ENCODE assay signal across 14 mouse cellular contexts in the genomic region with DNA sequence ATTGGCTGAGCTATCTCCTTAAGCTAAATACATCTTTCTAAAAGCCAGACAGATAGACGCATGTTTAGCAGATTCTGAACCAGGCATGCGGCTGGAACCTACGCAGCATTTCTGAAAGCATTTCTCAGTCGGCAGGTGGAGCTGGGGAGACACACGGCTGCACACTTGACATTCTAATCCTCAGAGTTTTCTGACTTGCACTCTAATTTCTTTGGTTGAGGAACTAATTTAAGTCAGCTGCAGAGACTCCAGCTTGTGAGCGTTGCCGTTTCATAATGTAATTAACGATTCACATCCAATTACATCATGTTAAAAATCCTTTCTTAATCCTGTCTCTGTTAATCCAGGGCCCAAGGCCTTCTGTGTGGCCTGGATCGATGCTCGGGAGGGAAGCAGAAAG.
DNase-seq lines count a peak whose midpoint lies in the region; ATAC-seq and TF ChIP-seq lines count a peak whose summit lies in the region.
"Had no signal": no experiment of that assay in that cellular context is flagged by ENCODE, and none has a peak within 500 bp of the region (broad histone marks: within the 10 kb centered on the region; RNA-seq: fewer than 3 reads in every experiment).

No protein-coding gene starts in this region.

- H3K27ac ChIP-seq in forebrain, embryonic 15.5 days (replicated peaks) = 0 out of 2 replicates have a peak overlapping the region, but pooled peaks have one; percentile 31
- no peak overlapping the region for H3K27ac ChIP-seq in forebrain, embryonic 12.5 days
- H3K27ac ChIP-seq in embryonic fibroblast, embryonic 13.5 days (ENCODE audit: insufficient read depth, low read length) = no peak overlapping the region
- H3K27ac ChIP-seq: embryonic facial prominence, embryonic 13.5 days; limb, embryonic 13.5 days; lung, embryonic 15.5 days; midbrain, embryonic 10.5 days; neural tube, embryonic 13.5 days had no signal

- in situ Hi-C loops in Patski (cut with MboI; ENCODE audit: low pct_unique_long_range_greater_than_20kb) = no loop called here

- H3K27me3 ChIP-seq in forebrain, embryonic 15.5 days = no peaks in the 10 kb centered on the region
- no peaks in the 10 kb centered on the region for H3K27me3 ChIP-seq in forebrain, embryonic 12.5 days
- H3K27me3 ChIP-seq in Patski = no peaks in the 10 kb centered on the region
- H3K27me3 ChIP-seq: embryonic facial prominence, embryonic 13.5 days; limb, embryonic 13.5 days; lung, embryonic 15.5 days; neural tube, embryonic 13.5 days had no signal

- no peaks in the 10 kb centered on the region for H3K9me3 ChIP-seq in forebrain, embryonic 15.5 days
- H3K9me3 ChIP-seq in forebrain, embryonic 12.5 days = no peaks in the 10 kb centered on the region
- H3K9me3 ChIP-seq: embryonic facial prominence, embryonic 13.5 days; limb, embryonic 13.5 days; lung, embryonic 15.5 days; midbrain, embryonic 10.5 days; neural tube, embryonic 13.5 days had no signal

- WGBS in forebrain, embryonic 15.5 days = 20% methylated on average over 10 of the region's 10 CpGs
- WGBS in forebrain, embryonic 12.5 days = 35% methylated on average over 10 of the region's 10 CpGs

- peak; percentile 10 for DNase-seq in layer of hippocampus, adult 9-11 months
- DNase-seq in layer of hippocampus, postnatal 36 days = no peak
- no peak for DNase-seq in Patski (ENCODE audit: low read depth, low spot score)
- no peak for DNase-seq in ovary, postnatal 10 days (ENCODE audit: low spot score)
- no peak for DNase-seq in adrenal gland, adult 8-10 months
- DNase-seq: gastrocnemius, postnatal 10 days had no signal

- no peak for TF ChIP-seq POLR2A in embryonic fibroblast, embryonic 13.5 days (IDR thresholded peaks at IDR 0.05; ENCODE audit: low read depth, low read length)

- H3K9ac ChIP-seq in forebrain, embryonic 15.5 days (replicated peaks) = no peak overlapping the region
- H3K9ac ChIP-seq in forebrain, embryonic 12.5 days = no peak overlapping the region
- H3K9ac ChIP-seq: embryonic facial prominence, embryonic 13.5 days; limb, embryonic 13.5 days; lung, embryonic 15.5 days; neural tube, embryonic 13.5 days had no signal

- H3K36me3 ChIP-seq in forebrain, embryonic 15.5 days = no peaks in the 10 kb centered on the region
- no peaks in the 10 kb centered on the region for H3K36me3 ChIP-seq in forebrain, embryonic 12.5 days (replicated peaks)
- H3K36me3 ChIP-seq: embryonic facial prominence, embryonic 13.5 days; limb, embryonic 13.5 days; lung, embryonic 15.5 days; midbrain, embryonic 10.5 days; neural tube, embryonic 13.5 days had no signal

- peak; percentile 41 for TF ChIP-seq CTCF in Patski (IDR thresholded peaks at IDR 0.05)
- 0 out of 2 replicates have a peak, but pooled peaks have one; percentile 14 for TF ChIP-seq CTCF in embryonic fibroblast, embryonic 13.5 days (IDR thresholded peaks at IDR 0.05; ENCODE audit: borderline replicate concordance, insufficient read depth, low read length)

- H3K4me2 ChIP-seq in forebrain, embryonic 15.5 days (replicated peaks) = no peak overlapping the region
- no peak overlapping the region for H3K4me2 ChIP-seq in forebrain, embryonic 12.5 days
- H3K4me2 ChIP-seq: embryonic facial prominence, embryonic 13.5 days; limb, embryonic 13.5 days; lung, embryonic 15.5 days; neural tube, embryonic 13.5 days had no signal

- no peak for ATAC-seq in forebrain, embryonic 15.5 days (replicated peaks)
- no peak for ATAC-seq in forebrain, embryonic 12.5 days (ENCODE audit: low FRiP score)
- no peak for ATAC-seq in Patski

- H3K4me1 ChIP-seq in forebrain, embryonic 15.5 days = no peaks in the 10 kb centered on the region; the same call in 1 of the 2 replicates
- H3K4me1 ChIP-seq in forebrain, embryonic 12.5 days = peaks cover 5% of the 10 kb centered on the region; the same call in 1 of the 2 replicates
- no peaks in the 10 kb centered on the region for H3K4me1 ChIP-seq in embryonic fibroblast, embryonic 13.5 days (ENCODE audit: control insufficient read depth, insufficient read depth, low read length)
- H3K4me1 ChIP-seq: limb, embryonic 13.5 days; lung, embryonic 15.5 days; neural tube, embryonic 13.5 days had no signal

- POLR2A ChIA-PET in Patski (lab: Charles Lee) = interaction anchor here (0.5 kb wide), 1 partner anchor 51 kb away, joined by 5 read pairs; no protein-coding TSS in a partner anchor

- CTCF ChIA-PET in Patski (lab: Charles Lee) = interaction anchor here (1.0 kb wide), 1 partner anchor 29 kb away, joined by 3 read pairs; no protein-coding TSS in a partner anchor

- no peak overlapping the region for H3K4me3 ChIP-seq in forebrain, embryonic 15.5 days
- no peak overlapping the region for H3K4me3 ChIP-seq in forebrain, embryonic 12.5 days (replicated peaks)
- H3K4me3 ChIP-seq in embryonic fibroblast, embryonic 13.5 days (ENCODE audit: insufficient read depth, low read length) = no peak overlapping the region
- H3K4me3 ChIP-seq: embryonic facial prominence, embryonic 13.5 days; limb, embryonic 13.5 days; lung, embryonic 15.5 days; midbrain, embryonic 10.5 days; neural tube, embryonic 13.5 days had no signal
